Mouse (Mus musculus): Measurements from ENCODE around the gene Slc25a26. TPM values are rescaled to one million over a fixed set of nuclear protein-coding genes. Genes with fewer than 3 reads are reported as not detected.

The Slc25a26 gene
- polyA plus RNA-seq, 1 experiment from 2014 or later, result 3.1 TPM

- 78% methylated on average over 2 of the region's 2 CpGs for WGBS (ENCODE audit: insufficient replicate concordance)
- no peaks in the 10 kb centered on the region for H3K9me3 ChIP-seq (replicated peaks; ENCODE audit: control insufficient read depth, low read length)
Measured at GRCm38 (mm10) chr6:94565766-94566165, 65.6 kb downstream of the Slc25a26 start.

GRCm38 (mm10) chr6:94568040-94568439 lies 67.9 kb downstream of the Slc25a26 start:
- no peaks in the 10 kb centered on the region for H3K9me3 ChIP-seq (replicated peaks; ENCODE audit: control insufficient read depth, low read length)
- no peak overlapping the region for H3K4me3 ChIP-seq (ENCODE audit: low read depth, low read length)
- H3K9ac ChIP-seq (ENCODE audit: low read depth, low read length), result no peak overlapping the region
- WGBS (ENCODE audit: insufficient replicate concordance), result 64% methylated on average over 2 of the region's 2 CpGs
- no peak for ATAC-seq (ENCODE audit: low read depth)
- no peak overlapping the region for H3K4me2 ChIP-seq (ENCODE audit: low read depth, low read length)
- no peaks in the 10 kb centered on the region for H3K4me1 ChIP-seq (ENCODE audit: control insufficient read depth, low read depth, low read length)
- H3K27ac ChIP-seq (ENCODE audit: low read length), result no peak overlapping the region
- no peaks in the 10 kb centered on the region for H3K27me3 ChIP-seq (ENCODE audit: control insufficient read depth, insufficient read depth, low read depth, low read length)
- no peaks in the 10 kb centered on the region for H3K36me3 ChIP-seq (ENCODE audit: control insufficient read depth, insufficient read depth)

More at GRCm38 (mm10) chr6:94565766-94566165, 65.6 kb downstream of the Slc25a26 start:
- no peaks in the 10 kb centered on the region for H3K36me3 ChIP-seq (ENCODE audit: control insufficient read depth, insufficient read depth)
- no peak overlapping the region for H3K9ac ChIP-seq (ENCODE audit: low read depth, low read length)
- H3K27me3 ChIP-seq (ENCODE audit: control insufficient read depth, insufficient read depth, low read depth, low read length), result no peaks in the 10 kb centered on the region
- no peak overlapping the region for H3K4me3 ChIP-seq (ENCODE audit: low read depth, low read length)
- H3K27ac ChIP-seq (ENCODE audit: low read length), result no peak overlapping the region
- no peaks in the 10 kb centered on the region for H3K4me1 ChIP-seq (ENCODE audit: control insufficient read depth, low read depth, low read length)
- no peak for ATAC-seq (ENCODE audit: low read depth)
- H3K4me2 ChIP-seq (ENCODE audit: low read depth, low read length), result no peak overlapping the region

DNA sequence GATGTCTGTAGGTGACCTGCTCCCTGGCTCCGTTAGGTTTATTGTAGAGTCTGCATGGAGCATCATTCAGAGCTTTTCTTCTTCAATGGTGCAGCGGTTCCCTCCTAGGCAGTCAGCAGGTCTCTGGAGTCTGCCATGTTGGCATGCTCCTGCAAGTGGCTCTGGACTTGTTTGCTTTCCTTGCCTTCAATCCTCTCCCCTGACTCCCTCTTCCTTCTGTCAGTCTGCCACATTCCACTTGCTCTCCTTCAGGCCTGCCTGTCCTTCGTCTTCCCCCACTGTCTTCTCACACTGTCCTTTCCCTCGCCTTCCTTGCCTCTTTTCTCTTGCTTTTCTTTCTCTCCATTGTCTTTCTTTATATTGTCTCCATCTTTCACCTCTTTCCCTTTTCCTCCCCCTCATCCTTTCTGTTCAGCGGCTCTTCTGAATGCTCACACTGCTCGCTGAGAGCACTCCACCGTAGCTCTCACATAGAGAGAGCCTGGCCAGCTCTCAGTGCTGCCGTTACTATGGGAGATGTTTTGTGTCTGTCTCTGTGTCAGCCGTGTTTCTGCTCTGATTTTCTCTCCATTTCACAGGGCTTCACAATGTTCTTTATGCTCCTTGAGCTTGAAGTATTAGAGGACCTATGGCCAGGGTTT lies 75.5 kb downstream of the Slc25a26 start:
- no peak for ATAC-seq (ENCODE audit: low read depth)
- Histone ChIP-seq H3K4me1 (ENCODE audit: control insufficient read depth, low read depth, low read length) (no peaks in the 10 kb centered on the region), H3K9ac (ENCODE audit: low read depth, low read length) (no peak overlapping the region), H3K36me3 (ENCODE audit: control insufficient read depth, insufficient read depth) (no peaks in the 10 kb centered on the region), H3K4me3 (ENCODE audit: low read depth, low read length) (no peak overlapping the region), H3K27ac (ENCODE audit: low read length) (no peak overlapping the region), H3K4me2 (ENCODE audit: low read depth, low read length) (no peak overlapping the region), H3K27me3 (ENCODE audit: control insufficient read depth, insufficient read depth, low read depth, low read length) (no peaks in the 10 kb centered on the region), H3K9me3 (replicated peaks; ENCODE audit: control insufficient read depth, low read length) (no peaks in the 10 kb centered on the region)
- WGBS (ENCODE audit: insufficient replicate concordance), result 71% methylated on average over 9 of the region's 9 CpGs

- WGBS (ENCODE audit: insufficient replicate concordance), result 79% methylated on average over 8 of the region's 8 CpGs
- no peaks in the 10 kb centered on the region for H3K9me3 ChIP-seq (replicated peaks; ENCODE audit: control insufficient read depth, low read length)
- no peak overlapping the region for H3K9ac ChIP-seq (ENCODE audit: low read depth, low read length)
- no peak overlapping the region for H3K27ac ChIP-seq (ENCODE audit: low read length)
- no peak overlapping the region for H3K4me2 ChIP-seq (ENCODE audit: low read depth, low read length)
- H3K27me3 ChIP-seq (ENCODE audit: control insufficient read depth, insufficient read depth, low read depth, low read length), result no peaks in the 10 kb centered on the region
- no peak overlapping the region for H3K4me3 ChIP-seq (ENCODE audit: low read depth, low read length)
- H3K36me3 ChIP-seq (ENCODE audit: control insufficient read depth, insufficient read depth), result no peaks in the 10 kb centered on the region
- H3K4me1 ChIP-seq (ENCODE audit: control insufficient read depth, low read depth, low read length), result no peaks in the 10 kb centered on the region
- ATAC-seq (ENCODE audit: low read depth), result no peak
Measured at GRCm38 (mm10) chr6:94577991-94578390, 77.9 kb downstream of the Slc25a26 start.

DNA sequence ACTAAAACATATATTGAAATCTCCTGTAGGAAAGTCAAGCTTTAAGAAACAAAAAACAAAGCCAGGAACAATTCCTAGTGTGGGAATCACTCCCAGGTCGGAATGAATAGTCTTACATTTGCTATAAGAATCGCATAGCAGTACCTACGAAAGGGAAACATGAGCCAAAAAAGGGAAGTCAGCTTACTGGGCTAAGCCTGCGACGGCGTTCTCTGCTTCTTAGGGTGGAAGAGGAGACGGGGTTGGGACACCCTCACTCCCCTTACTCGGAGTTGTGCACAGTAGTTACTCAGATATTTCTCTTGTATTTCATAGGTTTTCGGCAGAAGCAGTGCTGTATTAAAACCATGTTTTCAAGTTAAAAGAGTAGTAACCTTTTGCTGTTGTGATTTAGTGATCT lies 81.9 kb downstream of the Slc25a26 start:
- Histone ChIP-seq H3K27me3 (ENCODE audit: control insufficient read depth, insufficient read depth, low read depth, low read length) (no peaks in the 10 kb centered on the region), H3K27ac (ENCODE audit: low read length) (no peak overlapping the region), H3K9me3 (replicated peaks; ENCODE audit: control insufficient read depth, low read length) (no peaks in the 10 kb centered on the region), H3K9ac (ENCODE audit: low read depth, low read length) (no peak overlapping the region), H3K4me2 (ENCODE audit: low read depth, low read length) (no peak overlapping the region), H3K4me1 (ENCODE audit: control insufficient read depth, low read depth, low read length) (no peaks in the 10 kb centered on the region), H3K4me3 (ENCODE audit: low read depth, low read length) (no peak overlapping the region), H3K36me3 (ENCODE audit: control insufficient read depth, insufficient read depth) (no peaks in the 10 kb centered on the region)
- 57% methylated on average over 9 of the region's 9 CpGs for WGBS (ENCODE audit: insufficient replicate concordance)
- no peak for ATAC-seq (ENCODE audit: low read depth)

- H3K4me1 ChIP-seq (ENCODE audit: control insufficient read depth, low read depth, low read length), result no peaks in the 10 kb centered on the region
- H3K27ac ChIP-seq (ENCODE audit: low read length), result no peak overlapping the region
- no peak overlapping the region for H3K9ac ChIP-seq (ENCODE audit: low read depth, low read length)
- no peaks in the 10 kb centered on the region for H3K36me3 ChIP-seq (ENCODE audit: control insufficient read depth, insufficient read depth)
- no peak overlapping the region for H3K4me2 ChIP-seq (ENCODE audit: low read depth, low read length)
- no peaks in the 10 kb centered on the region for H3K9me3 ChIP-seq (replicated peaks; ENCODE audit: control insufficient read depth, low read length)
- no peaks in the 10 kb centered on the region for H3K27me3 ChIP-seq (ENCODE audit: control insufficient read depth, insufficient read depth, low read depth, low read length)
- H3K4me3 ChIP-seq (ENCODE audit: low read depth, low read length), result no peak overlapping the region
- 81% methylated on average over 9 of the region's 9 CpGs for WGBS (ENCODE audit: insufficient replicate concordance)
- ATAC-seq (ENCODE audit: low read depth), result no peak
Measured at GRCm38 (mm10) chr6:94584147-94584695, 84.1 kb downstream of the Slc25a26 start.

DNA sequence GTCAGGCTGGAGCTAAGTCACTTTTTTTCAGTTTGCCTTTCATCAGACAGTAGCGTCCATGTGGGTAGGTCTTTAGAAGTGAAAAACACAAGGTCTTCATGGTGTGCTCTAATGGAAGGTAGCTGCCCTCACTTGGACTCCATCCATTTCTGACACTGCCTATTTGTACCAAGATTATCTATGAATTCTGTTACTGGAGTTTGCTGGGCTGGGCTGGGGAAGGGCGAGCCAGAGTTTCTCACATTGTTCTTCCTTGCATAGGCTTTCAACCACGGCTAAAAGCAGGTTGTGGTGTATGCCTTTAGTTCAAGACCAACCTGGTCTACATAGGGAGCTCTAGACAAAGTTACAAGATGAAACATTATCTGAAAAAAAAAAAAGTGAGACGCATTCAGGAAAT lies 84.8 kb downstream of the Slc25a26 start:
- WGBS (ENCODE audit: insufficient replicate concordance), result 65% methylated on average over 4 of the region's 4 CpGs

GRCm38 (mm10) chr6:94588365-94588764 lies 88.2 kb downstream of the Slc25a26 start:
- 80% methylated on average over 4 of the region's 4 CpGs for WGBS (ENCODE audit: insufficient replicate concordance)
- Histone ChIP-seq H3K27me3 (ENCODE audit: control insufficient read depth, insufficient read depth, low read depth, low read length) (no peaks in the 10 kb centered on the region), H3K9ac (ENCODE audit: low read depth, low read length) (no peak overlapping the region), H3K4me3 (ENCODE audit: low read depth, low read length) (no peak overlapping the region), H3K9me3 (replicated peaks; ENCODE audit: control insufficient read depth, low read length) (no peaks in the 10 kb centered on the region), H3K4me2 (ENCODE audit: low read depth, low read length) (no peak overlapping the region), H3K36me3 (ENCODE audit: control insufficient read depth, insufficient read depth) (no peaks in the 10 kb centered on the region), H3K4me1 (ENCODE audit: control insufficient read depth, low read depth, low read length) (no peaks in the 10 kb centered on the region), H3K27ac (ENCODE audit: low read length) (no peak overlapping the region)
- no peak for ATAC-seq (ENCODE audit: low read depth)

More for the DNA sequence above, 84.8 kb downstream of the Slc25a26 start:
- H3K36me3 ChIP-seq (ENCODE audit: control insufficient read depth, insufficient read depth), result no peaks in the 10 kb centered on the region
- H3K4me1 ChIP-seq (ENCODE audit: control insufficient read depth, low read depth, low read length), result no peaks in the 10 kb centered on the region
- H3K9ac ChIP-seq (ENCODE audit: low read depth, low read length), result no peak overlapping the region
- no peak overlapping the region for H3K4me2 ChIP-seq (ENCODE audit: low read depth, low read length)
- no peak overlapping the region for H3K4me3 ChIP-seq (ENCODE audit: low read depth, low read length)
- no peaks in the 10 kb centered on the region for H3K27me3 ChIP-seq (ENCODE audit: control insufficient read depth, insufficient read depth, low read depth, low read length)
- H3K9me3 ChIP-seq (replicated peaks; ENCODE audit: control insufficient read depth, low read length), result no peaks in the 10 kb centered on the region
- no peak overlapping the region for H3K27ac ChIP-seq (ENCODE audit: low read length)
- no peak for ATAC-seq (ENCODE audit: low read depth)

DNA sequence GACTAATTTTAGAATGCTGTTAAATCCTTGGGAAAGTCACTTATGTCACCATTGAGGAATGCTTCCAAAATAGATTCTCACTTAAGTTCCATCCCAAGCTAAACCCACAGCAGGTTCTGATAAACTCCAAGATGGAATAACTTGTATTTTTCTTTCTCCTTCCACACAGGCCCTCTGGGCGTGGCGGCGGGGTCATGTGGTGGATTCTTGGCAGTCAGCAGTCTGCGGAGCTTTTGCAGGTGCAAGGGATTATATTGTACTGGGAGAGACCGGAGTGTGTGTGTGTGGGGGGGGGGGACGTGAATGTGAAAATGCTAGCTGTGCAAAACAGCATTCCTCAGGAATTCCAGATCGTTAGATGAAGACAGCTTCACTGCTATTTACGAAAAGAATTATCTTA lies 92.1 kb downstream of the Slc25a26 start:
- Histone ChIP-seq H3K4me1 (ENCODE audit: control insufficient read depth, low read depth, low read length) (no peaks in the 10 kb centered on the region), H3K4me3 (ENCODE audit: low read depth, low read length) (no peak overlapping the region), H3K9ac (ENCODE audit: low read depth, low read length) (no peak overlapping the region), H3K4me2 (ENCODE audit: low read depth, low read length) (no peak overlapping the region), H3K36me3 (ENCODE audit: control insufficient read depth, insufficient read depth) (no peaks in the 10 kb centered on the region), H3K27me3 (ENCODE audit: control insufficient read depth, insufficient read depth, low read depth, low read length) (no peaks in the 10 kb centered on the region), H3K9me3 (replicated peaks; ENCODE audit: control insufficient read depth, low read length) (no peaks in the 10 kb centered on the region), H3K27ac (ENCODE audit: low read length) (no peak overlapping the region)
- no peak for ATAC-seq (ENCODE audit: low read depth)
- WGBS (ENCODE audit: insufficient replicate concordance), result 67% methylated on average over 8 of the region's 8 CpGs

All from liver, embryonic 16.5 days (tissue).